In genomic region chr6:52609626-52610352, GRCm38 (mm10) we compare ENCODE assay signal across 12 mouse cellular contexts. TPM values are rescaled to one million over a fixed set of nuclear protein-coding genes. Genes with fewer than 3 reads are reported as not detected.
A peak's percentile ranks its signal among the peaks of the same experiment; 100 is the strongest.
DNase-seq lines count a peak whose midpoint lies in the region; ATAC-seq lines count a peak whose summit lies in the region.
"Had no signal": no experiment of that assay in that cellular context is flagged by ENCODE, and none has a peak within 500 bp of the region (broad histone marks: within the 10 kb centered on the region; RNA-seq: fewer than 3 reads in every experiment).

No protein-coding gene starts in this region.

- 66% methylated on average over 6 of the region's 6 CpGs for WGBS in heart, embryonic 10.5 days
- 83% methylated on average over 6 of the region's 6 CpGs for WGBS in embryonic facial prominence, embryonic 14.5 days
- 50% methylated on average over 6 of the region's 6 CpGs for WGBS in kidney, embryonic 15.5 days
- 87% methylated on average over 6 of the region's 6 CpGs for WGBS in forebrain, embryonic 13.5 days

- H3K9me3 ChIP-seq in heart, embryonic 10.5 days, result no peaks in the 10 kb centered on the region
- no peaks in the 10 kb centered on the region for H3K9me3 ChIP-seq in embryonic facial prominence, embryonic 14.5 days (ENCODE audit: control insufficient read depth, low read length)
- H3K9me3 ChIP-seq in kidney, embryonic 15.5 days (replicated peaks), result no peaks in the 10 kb centered on the region
- no peaks in the 10 kb centered on the region for H3K9me3 ChIP-seq in forebrain, embryonic 13.5 days (replicated peaks)
- H3K9me3 ChIP-seq: liver, embryonic 15.5 days; neural tube, embryonic 12.5 days had no signal

- no peaks in the 10 kb centered on the region for H3K27me3 ChIP-seq in heart, embryonic 10.5 days (ENCODE audit: insufficient read depth, poor library complexity, severe bottlenecking)
- no peaks in the 10 kb centered on the region for H3K27me3 ChIP-seq in embryonic facial prominence, embryonic 14.5 days (replicated peaks; ENCODE audit: control insufficient read depth, insufficient read depth, low read length)
- no peaks in the 10 kb centered on the region for H3K27me3 ChIP-seq in kidney, embryonic 15.5 days
- no peaks in the 10 kb centered on the region for H3K27me3 ChIP-seq in forebrain, embryonic 13.5 days
- H3K27me3 ChIP-seq: liver, embryonic 15.5 days; neural tube, embryonic 12.5 days had no signal

- no peaks in the 10 kb centered on the region for H3K4me1 ChIP-seq in heart, embryonic 10.5 days
- H3K4me1 ChIP-seq in embryonic facial prominence, embryonic 14.5 days (ENCODE audit: control insufficient read depth, insufficient read depth, low read length), result no peaks in the 10 kb centered on the region
- peaks cover 24% of the 10 kb centered on the region for H3K4me1 ChIP-seq in kidney, embryonic 15.5 days
- H3K4me1 ChIP-seq in forebrain, embryonic 13.5 days, result no peaks in the 10 kb centered on the region
- H3K4me1 ChIP-seq: liver, embryonic 15.5 days; neural tube, embryonic 12.5 days had no signal

- H3K9ac ChIP-seq in embryonic facial prominence, embryonic 14.5 days (ENCODE audit: low read depth, low read length), result no peak overlapping the region
- H3K9ac ChIP-seq in kidney, embryonic 15.5 days, result no peak overlapping the region
- H3K9ac ChIP-seq in forebrain, embryonic 13.5 days, result no peak overlapping the region
- H3K9ac ChIP-seq: liver, embryonic 15.5 days; neural tube, embryonic 12.5 days had no signal

- no peak for DNase-seq in heart, embryonic 10.5 days (ENCODE audit: low spot score)
- DNase-seq in heart, adult 11 months, result no peak
- DNase-seq in embryonic facial prominence, embryonic 14.5 days (ENCODE audit: low spot score), result peak; percentile 72
- peak; percentile 52 for DNase-seq in lung, postnatal 14 days
- DNase-seq in layer of hippocampus, postnatal 14 days (ENCODE audit: low spot score in 2 of 2), result no peak
- no peak for DNase-seq in layer of hippocampus, adult 8-10 months (ENCODE audit: low spot score in 2 of 2)
- DNase-seq: right cerebral cortex, postnatal 25 days; thymus, adult 2 months had no signal

- no peak; the same call in 1 of the 2 replicates for ATAC-seq in embryonic facial prominence, embryonic 14.5 days (ENCODE audit: low read depth)
- ATAC-seq in kidney, embryonic 15.5 days (replicated peaks; ENCODE audit: low FRiP score), result peak; percentile 75
- ATAC-seq in forebrain, embryonic 13.5 days, result no peak

- no peak overlapping the region for H3K4me3 ChIP-seq in heart, embryonic 10.5 days
- no peak overlapping the region for H3K4me3 ChIP-seq in embryonic facial prominence, embryonic 14.5 days (ENCODE audit: low read depth, low read length)
- no peak overlapping the region for H3K4me3 ChIP-seq in kidney, embryonic 15.5 days (replicated peaks)
- H3K4me3 ChIP-seq in forebrain, embryonic 13.5 days, result no peak overlapping the region
- H3K4me3 ChIP-seq: liver, embryonic 15.5 days; neural tube, embryonic 12.5 days had no signal

- no peak overlapping the region for H3K4me2 ChIP-seq in embryonic facial prominence, embryonic 14.5 days (ENCODE audit: low read depth, low read length)
- peak overlapping the region; percentile 14; the same call in 1 of the 2 replicates for H3K4me2 ChIP-seq in kidney, embryonic 15.5 days
- H3K4me2 ChIP-seq in forebrain, embryonic 13.5 days, result no peak overlapping the region
- H3K4me2 ChIP-seq: liver, embryonic 15.5 days; neural tube, embryonic 12.5 days had no signal

- peak overlapping the region; percentile 64; the same call in 1 of the 2 replicates for H3K27ac ChIP-seq in heart, embryonic 10.5 days
- peak overlapping the region; percentile 28; the same call in 1 of the 2 replicates for H3K27ac ChIP-seq in embryonic facial prominence, embryonic 14.5 days (replicated peaks; ENCODE audit: low read depth, low read length)
- peak overlapping the region; percentile 90 for H3K27ac ChIP-seq in kidney, embryonic 15.5 days
- H3K27ac ChIP-seq in forebrain, embryonic 13.5 days, result no peak overlapping the region
- H3K27ac ChIP-seq: liver, embryonic 15.5 days; neural tube, embryonic 12.5 days had no signal

- H3K36me3 ChIP-seq in heart, embryonic 10.5 days, result peaks cover 10% of the 10 kb centered on the region; the same call in 1 of the 2 replicates
- H3K36me3 ChIP-seq in embryonic facial prominence, embryonic 14.5 days (ENCODE audit: control insufficient read depth, insufficient read depth, low read length), result 0 out of 2 replicates have a peak, but pooled peaks cover 9% of the 10 kb centered on the region
- H3K36me3 ChIP-seq in kidney, embryonic 15.5 days, result 0 out of 2 replicates have a peak, but pooled peaks cover 5% of the 10 kb centered on the region
- H3K36me3 ChIP-seq in forebrain, embryonic 13.5 days (ENCODE audit: poor library complexity, severe bottlenecking), result no peaks in the 10 kb centered on the region
- H3K36me3 ChIP-seq: neural tube, embryonic 12.5 days had no signal

RNA-seq across cellular contexts. Expression of gene Hibadh, which starts 30.4 kb away (rescaled TPM):
- 121 and 135 TPM in 2 replicates for polyA plus RNA-seq in heart, embryonic 10.5 days (2016; fragmentation: Nextera tagmentation; extraction: Ambion mirVana)
- 62.1 and 65.4 TPM in 2 replicates for polyA plus RNA-seq in embryonic facial prominence, embryonic 14.5 days (2014; fragmentation: Nextera tagmentation; extraction: Ambion mirVana)
- polyA plus RNA-seq in kidney, embryonic 15.5 days (2015; fragmentation: Nextera tagmentation; extraction: Ambion mirVana), result 132 and 133 TPM in 2 replicates
- 10 to 100 TPM; 40.1 to 40.6 TPM for total RNA-seq in layer of hippocampus, postnatal 14 days (2021)
- 52.4 and 54.7 TPM in 2 replicates for polyA plus RNA-seq in forebrain, embryonic 13.5 days (2015; fragmentation: Nextera tagmentation; extraction: Ambion mirVana)
- 10 to 100 TPM; 45.1 to 54.3 (median 49.6) TPM for total RNA-seq in layer of hippocampus, adult 8-10 months (2022)

Comparison
In these comparisons a context has a peak if more than half of its experiments do, and no peak if none do; other contexts are left out.
1. DNase-seq: peak in embryonic facial prominence, embryonic 14.5 days (single experiment) and lung, postnatal 14 days (single experiment); none in heart, embryonic 10.5 days (single experiment), heart, adult 11 months (single experiment), layer of hippocampus, postnatal 14 days (0 of 2) and layer of hippocampus, adult 8-10 months (0 of 2).